Mouse (Mus musculus) central nervous system, embryonic 18 days (tissue): Measurements from ENCODE around the gene Gm10778. TPM values are rescaled to one million over a fixed set of nuclear protein-coding genes. Genes with fewer than 3 reads are reported as not detected.

ENCODE experiments used
- polyA plus RNA-seq: library from polyadenylated mRNA; depleted of rRNA; stranded (reverse); fragments of >200 nt; gene quantifications from 2 replicates; pipeline ENCODE4 v1.2.3, GENCODE M21; 2012; rRNA removed

The Gm10778 gene
- 3.8 and 4.0 TPM in 2 replicates for polyA plus RNA-seq

GRCm38 (mm10) chr10:81648803-81649775 is at the start of gene Gm10778:
TSS of gene Gm10778 (plus strand) at chr10:81649059.

GRCm38 (mm10) chr10:81600738-81601203 is 48.1 kb upstream of the Gm10778 start, which contains the start of gene Tle6:
TSS of gene Tle6 (minus strand) at chr10:81601073.

GRCm38 (mm10) chr10:81605974-81606751 is 42.7 kb upstream of the Gm10778 start, which contains the start of gene BC025920:
TSS of gene BC025920 (plus strand) at chr10:81606270.

GRCm38 (mm10) chr10:81626994-81627835 is 21.6 kb upstream of the Gm10778 start, which contains the start of gene Sirt6:
TSS of gene Sirt6 (minus strand) at chr10:81627797.

GRCm38 (mm10) chr10:81628390-81628789 is 20.5 kb upstream of the Gm10778 start, which contains the start of gene Ankrd24:
TSS of gene Ankrd24 (plus strand) at chr10:81628540.

GRCm38 (mm10) chr10:81704531-81705301 is 55.9 kb downstream of the Gm10778 start, which contains the start of gene Zfp433:
TSS of gene Zfp433 (plus strand) at chr10:81704825.

Other genes with a start within 250 kb of the Gm10778 start
- gene Nfic, start 193.4 kb upstream of the Gm10778 start, polyA plus RNA-seq = 8.6 and 8.9 TPM in 2 replicates
- 300 and 400 TPM in 2 replicates for gene Celf5, start 166.3 kb upstream of the Gm10778 start, polyA plus RNA-seq
- 141 and 144 TPM in 2 replicates for gene Ncln, start 152.7 kb upstream of the Gm10778 start, polyA plus RNA-seq
- gene S1pr4, start 148.9 kb upstream of the Gm10778 start, polyA plus RNA-seq = 0.23 and 0.24 TPM in 2 replicates
- gene Gna15, start 124.8 kb upstream of the Gm10778 start, polyA plus RNA-seq = 0.74 and 0.98 TPM in 2 replicates
- 115 and 121 TPM in 2 replicates for gene Gna11, start 103.9 kb upstream of the Gm10778 start, polyA plus RNA-seq
- gene Aes, start 89.6 kb upstream of the Gm10778 start, polyA plus RNA-seq = 591 and 640 TPM in 2 replicates
- 117 and 122 TPM in 2 replicates for gene Tle2, start 74.5 kb upstream of the Gm10778 start, polyA plus RNA-seq
- 9.6 and 12.3 TPM in 2 replicates for gene Tle6, start 48.0 kb upstream of the Gm10778 start, polyA plus RNA-seq
- gene BC025920, start 42.8 kb upstream of the Gm10778 start, polyA plus RNA-seq = 3.9 and 4.6 TPM in 2 replicates
- gene Sirt6, start 21.3 kb upstream of the Gm10778 start, polyA plus RNA-seq = 45.2 and 51.5 TPM in 2 replicates
- 121 and 135 TPM in 2 replicates for gene Ankrd24, start 20.5 kb upstream of the Gm10778 start, polyA plus RNA-seq
- 6.7 and 7.2 TPM in 2 replicates for gene Zfp433, start 55.8 kb downstream of the Gm10778 start, polyA plus RNA-seq
- 11.3 and 14.0 TPM in 2 replicates for gene Gm3055, start 122.1 kb downstream of the Gm10778 start, polyA plus RNA-seq
- gene Gm4767, start 163.1 kb downstream of the Gm10778 start, polyA plus RNA-seq = 0.56 and 0.82 TPM in 2 replicates
- gene Gm32687, start 214.9 kb downstream of the Gm10778 start, polyA plus RNA-seq = 5.6 and 6.8 TPM in 2 replicates